Mouse (Mus musculus): ENCODE results near the gene Tspan9. TPM values are rescaled to one million over a fixed set of nuclear protein-coding genes. Genes with fewer than 3 reads are reported as not detected.

Gene Tspan9
- polyA plus RNA-seq, 1 experiment from 2014 or later = 134 TPM

DNA sequence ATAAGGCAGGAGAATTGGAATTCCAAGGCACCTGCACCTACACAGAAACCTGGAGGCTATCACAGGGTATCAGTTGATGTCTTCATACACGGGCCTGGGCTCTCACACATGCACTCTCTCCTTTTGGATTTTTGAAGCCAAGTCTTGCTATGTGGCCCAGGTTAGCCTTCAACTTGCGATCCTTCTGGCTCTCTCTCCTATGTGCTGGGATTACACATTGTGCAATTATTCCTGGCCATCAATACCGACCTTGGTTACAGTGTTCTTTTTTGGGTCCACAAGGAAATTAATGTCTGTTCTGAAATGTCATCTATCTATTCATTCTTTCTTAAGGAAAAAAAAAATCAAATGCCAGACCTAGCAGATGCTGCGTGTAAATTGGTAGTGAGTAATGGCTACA lies 13.1 kb upstream of the Tspan9 start:
- Histone ChIP-seq H3K4me2 (no peak overlapping the region), H3K27me3 (no peaks in the 10 kb centered on the region), H3K36me3 (no peaks in the 10 kb centered on the region), H3K9me3 (replicated peaks) (no peaks in the 10 kb centered on the region), H3K4me3 (no peak overlapping the region), H3K4me1 (replicated peaks) (no peaks in the 10 kb centered on the region), H3K27ac (no peak overlapping the region), H3K9ac (no peak overlapping the region)
- WGBS = 74% methylated on average over 4 of the region's 4 CpGs
- no peak for ATAC-seq (replicated peaks; ENCODE audit: insufficient number of reproducible peaks, insufficient read depth, low FRiP score, low read depth)

DNA sequence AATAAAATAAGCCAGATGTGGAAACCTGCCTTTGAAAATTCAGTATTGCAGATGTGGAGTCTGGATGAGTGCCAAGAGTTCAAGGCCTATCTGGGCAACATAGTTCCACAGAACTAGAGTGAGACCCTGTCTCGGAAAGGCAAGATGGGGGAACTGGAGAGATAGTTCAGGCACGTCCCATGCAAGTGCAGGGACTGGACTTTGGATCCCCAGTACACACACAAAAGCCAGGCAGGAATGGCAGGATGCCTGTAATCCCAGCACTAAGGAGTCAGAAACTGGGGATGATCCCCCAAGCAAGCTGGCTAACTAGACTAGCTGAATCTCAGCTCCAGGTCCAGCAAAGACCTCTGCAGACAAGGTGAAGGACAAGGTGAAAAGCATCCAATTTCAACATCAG lies 12.5 kb upstream of the Tspan9 start:
- Histone ChIP-seq H3K9me3 (replicated peaks) (no peaks in the 10 kb centered on the region), H3K4me3 (no peak overlapping the region), H3K27ac (no peak overlapping the region), H3K4me1 (replicated peaks) (no peaks in the 10 kb centered on the region), H3K27me3 (no peaks in the 10 kb centered on the region), H3K4me2 (no peak overlapping the region), H3K36me3 (no peaks in the 10 kb centered on the region), H3K9ac (no peak overlapping the region)
- 58% methylated on average over 2 of the region's 2 CpGs for WGBS
- no peak for ATAC-seq (replicated peaks; ENCODE audit: insufficient number of reproducible peaks, insufficient read depth, low FRiP score, low read depth)

DNA sequence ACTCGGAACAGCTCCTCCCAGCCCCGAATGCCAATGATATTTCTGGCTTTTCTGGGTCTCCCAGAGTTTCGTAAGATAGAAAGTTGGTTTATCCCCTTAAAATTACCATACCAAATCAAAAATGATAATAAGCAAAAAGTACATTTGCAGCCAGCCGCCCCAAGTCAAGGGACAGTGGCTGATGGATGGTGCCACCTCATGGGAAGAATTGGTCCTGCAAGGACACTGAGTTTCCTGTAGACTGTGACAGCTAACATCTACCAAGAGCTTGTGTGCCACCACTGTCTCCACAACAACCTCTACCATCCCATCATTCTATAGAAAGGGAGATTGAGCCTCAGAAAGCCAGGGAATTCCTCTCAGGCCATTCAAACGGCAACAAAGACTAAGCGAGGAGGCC lies 2.4 kb upstream of the Tspan9 start:
- Histone ChIP-seq H3K4me3 (no peak overlapping the region), H3K27me3 (no peaks in the 10 kb centered on the region), H3K4me1 (replicated peaks) (peaks cover 23% of the 10 kb centered on the region), H3K27ac (no peak overlapping the region), H3K36me3 (no peaks in the 10 kb centered on the region), H3K9me3 (replicated peaks) (no peaks in the 10 kb centered on the region), H3K9ac (no peak overlapping the region), H3K4me2 (no peak overlapping the region)
- WGBS = 52% methylated on average over 6 of the region's 6 CpGs
- no peak for ATAC-seq (replicated peaks; ENCODE audit: insufficient number of reproducible peaks, insufficient read depth, low FRiP score, low read depth)

DNA sequence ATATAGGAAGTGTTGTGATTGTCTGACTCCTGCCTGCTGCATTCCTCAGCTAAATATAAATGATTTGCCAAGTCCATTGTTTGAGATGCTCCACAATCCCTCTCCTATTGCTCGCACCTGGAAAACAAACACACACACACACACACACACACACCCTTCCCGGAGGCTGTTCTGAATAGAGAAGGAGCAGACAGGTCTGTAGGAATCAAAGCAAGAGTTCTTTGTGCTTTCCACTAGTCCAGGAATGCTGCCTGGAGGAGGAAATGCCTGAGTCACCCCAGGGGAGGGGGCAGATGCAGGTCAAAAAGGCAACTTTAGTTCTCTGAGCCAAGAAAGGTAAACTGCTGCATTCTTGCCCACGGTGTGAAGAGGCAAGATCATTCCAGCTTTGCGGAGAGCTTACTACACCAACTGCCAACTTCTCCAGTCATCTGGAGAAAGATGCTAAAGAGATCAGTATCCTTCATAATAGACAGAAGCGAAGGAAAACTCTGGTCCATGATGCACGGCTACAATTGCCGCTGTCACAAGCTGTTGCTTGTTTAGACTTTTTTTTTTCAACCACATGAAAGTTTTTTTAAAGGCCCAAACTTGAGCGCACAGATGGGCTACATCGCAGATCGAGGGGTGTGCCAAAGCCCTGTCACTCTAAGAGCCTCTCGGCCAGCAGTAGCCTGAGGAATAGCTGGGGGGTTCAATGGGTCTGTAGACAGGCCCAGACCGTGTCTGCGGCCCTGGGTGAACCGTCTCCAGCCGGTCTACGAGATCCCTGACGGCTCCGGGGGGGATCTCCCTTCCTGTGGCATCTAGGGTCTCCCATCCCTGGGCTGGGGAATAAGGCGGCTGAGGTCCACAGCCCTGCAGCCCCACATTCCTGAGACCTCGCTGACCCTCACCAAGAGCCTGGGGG lies 770 bp downstream of the Tspan9 start:
- ATAC-seq (replicated peaks; ENCODE audit: insufficient number of reproducible peaks, insufficient read depth, low FRiP score, low read depth) = peak; percentile 40
- H3K4me2 ChIP-seq = peak overlapping the region; percentile 90
- peak overlapping the region; percentile 91 for H3K27ac ChIP-seq
- no peaks in the 10 kb centered on the region for H3K27me3 ChIP-seq
- 1% methylated on average over 20 of the region's 20 CpGs for WGBS
- peaks cover 27% of the 10 kb centered on the region for H3K4me1 ChIP-seq (replicated peaks)
- H3K36me3 ChIP-seq = no peaks in the 10 kb centered on the region
- H3K9me3 ChIP-seq (replicated peaks) = no peaks in the 10 kb centered on the region
- H3K4me3 ChIP-seq = peak overlapping the region; percentile 81
- H3K9ac ChIP-seq = peak overlapping the region; percentile 85

DNA sequence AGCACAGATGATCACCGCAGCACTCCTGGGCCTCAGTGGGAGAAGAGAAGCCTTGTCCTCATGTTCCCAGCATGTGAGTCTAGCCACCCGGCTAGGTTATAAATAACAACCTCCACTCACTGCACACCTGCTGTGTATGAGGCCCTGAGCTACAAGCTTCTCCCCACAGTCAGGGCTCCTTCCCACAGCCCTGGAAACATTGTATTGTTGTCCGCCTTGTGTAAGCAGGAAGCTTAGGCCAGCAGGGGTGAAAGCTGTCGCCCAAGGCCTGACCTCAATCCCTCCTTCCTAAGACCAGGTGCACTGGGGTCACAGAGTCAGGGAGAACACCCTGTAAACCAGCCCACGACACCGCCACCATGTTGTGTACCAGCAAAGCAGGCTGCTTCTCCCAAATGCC lies 2.7 kb downstream of the Tspan9 start:
- 66% methylated on average over 6 of the region's 6 CpGs for WGBS
- ATAC-seq (replicated peaks; ENCODE audit: insufficient number of reproducible peaks, insufficient read depth, low FRiP score, low read depth) = no peak
- H3K36me3 ChIP-seq = no peaks in the 10 kb centered on the region
- H3K27ac ChIP-seq = 0 out of 2 replicates have a peak overlapping the region, but pooled peaks have one; percentile 20
- H3K4me2 ChIP-seq = 0 out of 2 replicates have a peak overlapping the region, but pooled peaks have one; percentile 6
- no peak overlapping the region for H3K9ac ChIP-seq
- H3K4me3 ChIP-seq = no peak overlapping the region
- H3K9me3 ChIP-seq (replicated peaks) = no peaks in the 10 kb centered on the region
- no peaks in the 10 kb centered on the region for H3K27me3 ChIP-seq
- peaks cover 34% of the 10 kb centered on the region for H3K4me1 ChIP-seq (replicated peaks)

DNA sequence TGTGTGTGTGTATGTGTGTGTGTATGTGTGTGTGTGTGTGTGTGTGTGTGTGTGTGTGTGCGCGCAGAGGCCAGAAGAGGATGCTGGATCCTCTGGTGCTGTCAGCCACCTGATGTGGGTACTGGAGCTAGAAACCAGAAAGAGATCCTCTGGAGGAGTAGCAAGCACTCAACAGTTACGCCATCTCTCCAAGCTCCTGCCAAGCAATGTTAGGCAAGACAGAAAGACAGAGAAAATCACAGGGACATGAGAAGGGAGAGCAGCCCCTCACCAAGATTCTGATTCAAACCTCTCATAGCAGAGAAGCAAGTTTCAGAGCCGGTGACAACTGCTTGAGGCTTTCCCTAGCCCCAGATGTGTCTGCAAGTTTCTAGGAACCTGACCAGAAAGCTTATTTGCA lies 5.5 kb downstream of the Tspan9 start:
- Histone ChIP-seq H3K4me2 (no peak overlapping the region), H3K9ac (no peak overlapping the region), H3K36me3 (no peaks in the 10 kb centered on the region), H3K27ac (no peak overlapping the region), H3K4me1 (replicated peaks) (peaks cover 51% of the 10 kb centered on the region), H3K4me3 (no peak overlapping the region), H3K9me3 (replicated peaks) (no peaks in the 10 kb centered on the region), H3K27me3 (no peaks in the 10 kb centered on the region)
- ATAC-seq (replicated peaks; ENCODE audit: insufficient number of reproducible peaks, insufficient read depth, low FRiP score, low read depth) = no peak
- WGBS = 84% methylated on average over 4 of the region's 4 CpGs

DNA sequence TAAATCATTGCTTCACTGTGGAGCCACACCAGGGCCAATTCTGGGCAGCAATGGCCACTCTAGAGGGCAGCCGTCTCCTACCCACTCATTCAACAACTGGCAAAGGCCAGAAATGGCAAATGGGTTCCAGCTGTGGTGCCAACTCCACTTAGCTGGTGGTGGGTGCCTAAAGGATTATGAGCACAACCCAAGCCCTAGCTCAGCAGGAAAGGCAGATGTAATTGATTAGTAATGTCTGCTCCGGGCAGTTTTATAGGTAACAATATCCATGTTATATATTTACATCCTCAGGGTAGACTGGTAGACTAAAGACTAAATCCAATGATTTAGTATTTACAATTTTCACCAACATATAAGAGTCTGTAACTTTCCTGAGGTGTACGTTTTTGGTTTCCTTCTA lies 6.7 kb downstream of the Tspan9 start:
- no peak overlapping the region for H3K4me3 ChIP-seq
- H3K4me1 ChIP-seq (replicated peaks) = peaks cover 50% of the 10 kb centered on the region
- H3K9me3 ChIP-seq (replicated peaks) = no peaks in the 10 kb centered on the region
- no peaks in the 10 kb centered on the region for H3K27me3 ChIP-seq
- no peak overlapping the region for H3K9ac ChIP-seq
- 79% methylated on average over 3 of the region's 3 CpGs for WGBS
- H3K4me2 ChIP-seq = no peak overlapping the region
- no peaks in the 10 kb centered on the region for H3K36me3 ChIP-seq
- no peak for ATAC-seq (replicated peaks; ENCODE audit: insufficient number of reproducible peaks, insufficient read depth, low FRiP score, low read depth)
- H3K27ac ChIP-seq = no peak overlapping the region

DNA sequence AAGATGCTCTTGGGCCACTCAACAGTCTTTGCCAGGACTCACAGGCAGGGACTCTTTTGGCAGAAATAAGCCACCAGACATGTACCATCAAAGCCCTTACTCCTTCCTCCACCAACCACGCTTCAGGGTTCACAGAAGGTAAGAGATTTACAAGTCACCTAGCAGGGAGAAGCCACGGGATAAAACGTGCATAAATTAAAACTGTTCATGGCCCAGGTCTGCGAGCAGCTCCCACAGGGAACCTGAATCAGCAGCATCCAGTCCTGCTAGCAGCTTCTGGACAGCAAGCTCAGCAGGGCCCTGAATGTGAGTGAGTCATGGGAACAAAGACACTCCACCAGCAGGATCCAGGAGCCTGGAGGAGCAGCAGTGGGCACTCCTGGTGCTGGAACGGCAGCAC lies 7.9 kb downstream of the Tspan9 start:
- peak overlapping the region; percentile 20; the same call in 1 of the 2 replicates for H3K27ac ChIP-seq

DNA sequence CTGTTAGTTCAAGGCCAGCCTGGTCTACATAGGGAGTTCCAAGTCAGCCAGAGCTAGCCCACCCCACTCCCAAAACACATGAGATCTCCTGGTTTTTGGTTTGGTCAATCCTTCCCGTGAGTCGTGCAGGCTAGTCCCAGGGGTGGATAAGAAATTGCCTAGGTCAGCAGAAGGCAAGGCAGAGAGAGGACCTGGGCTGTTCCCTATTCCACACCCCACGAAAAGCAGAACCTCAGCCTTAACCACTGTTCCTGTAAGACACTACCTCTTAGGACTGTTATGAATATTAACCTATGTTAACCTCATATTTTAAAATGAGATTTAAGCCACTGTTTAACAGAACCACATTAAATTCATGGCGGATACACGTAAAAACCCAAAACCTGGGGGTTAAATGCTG lies 8.4 kb downstream of the Tspan9 start:
- peak overlapping the region; percentile 77; the same call in 1 of the 2 replicates for H3K27ac ChIP-seq

More for the DNA sequence above, 7.9 kb downstream of the Tspan9 start:
- Histone ChIP-seq H3K4me3 (no peak overlapping the region), H3K9me3 (replicated peaks) (no peaks in the 10 kb centered on the region), H3K4me2 (no peak overlapping the region), H3K27me3 (no peaks in the 10 kb centered on the region), H3K4me1 (replicated peaks) (peaks cover 51% of the 10 kb centered on the region), H3K9ac (no peak overlapping the region), H3K36me3 (no peaks in the 10 kb centered on the region)
- WGBS = 59% methylated on average over 5 of the region's 5 CpGs
- ATAC-seq (replicated peaks; ENCODE audit: insufficient number of reproducible peaks, insufficient read depth, low FRiP score, low read depth) = no peak

DNA sequence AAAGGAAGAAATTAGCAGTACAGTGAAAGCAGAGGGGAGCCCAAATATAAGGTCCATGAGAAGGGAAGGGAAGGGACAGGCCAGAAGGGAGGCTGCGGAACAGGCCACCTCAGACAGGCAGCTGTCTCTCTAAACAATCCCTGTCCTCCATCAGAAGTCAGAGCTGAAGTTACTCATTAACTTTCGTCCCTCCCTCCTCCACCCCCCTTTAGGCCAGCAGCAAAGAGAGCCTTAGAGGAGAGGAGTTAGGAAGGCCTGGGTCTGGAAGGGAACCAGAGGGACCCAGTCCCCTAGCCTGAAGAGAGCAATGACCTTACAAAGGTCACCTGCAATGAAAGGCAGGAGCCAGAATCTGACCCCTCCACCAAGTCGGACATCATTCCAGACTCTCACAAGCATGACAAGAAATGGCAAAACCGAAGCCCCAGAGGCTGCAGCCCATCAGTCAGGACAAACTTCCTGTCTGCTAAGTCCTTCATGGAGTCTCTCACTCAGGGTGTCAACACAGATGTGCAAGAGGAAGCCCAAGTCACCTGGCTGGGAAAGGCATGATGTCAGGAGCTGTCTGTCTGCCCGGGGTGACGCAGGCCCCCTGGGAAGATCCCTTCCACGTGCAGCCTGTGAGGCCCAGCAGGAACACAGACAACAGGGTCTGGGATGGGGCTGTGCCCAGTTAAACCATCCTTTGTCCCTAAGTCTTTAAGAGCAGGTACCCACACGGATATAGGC lies 9.0 kb downstream of the Tspan9 start:
- Histone ChIP-seq H3K4me2 (no peak overlapping the region), H3K27me3 (no peaks in the 10 kb centered on the region), H3K4me3 (no peak overlapping the region), H3K9ac (0 out of 2 replicates have a peak overlapping the region, but pooled peaks have one; percentile 19), H3K9me3 (replicated peaks) (no peaks in the 10 kb centered on the region), H3K27ac (peak overlapping the region; percentile 77), H3K36me3 (no peaks in the 10 kb centered on the region), H3K4me1 (replicated peaks) (peaks cover 54% of the 10 kb centered on the region)
- ATAC-seq (replicated peaks; ENCODE audit: insufficient number of reproducible peaks, insufficient read depth, low FRiP score, low read depth) = 0 out of 2 replicates have a peak, but pooled peaks have one; percentile 8
- WGBS = 33% methylated on average over 8 of the region's 8 CpGs

More for the DNA sequence above, 8.4 kb downstream of the Tspan9 start:
- no peaks in the 10 kb centered on the region for H3K9me3 ChIP-seq (replicated peaks)
- H3K4me1 ChIP-seq (replicated peaks) = peaks cover 49% of the 10 kb centered on the region
- no peak overlapping the region for H3K4me3 ChIP-seq
- no peaks in the 10 kb centered on the region for H3K36me3 ChIP-seq
- WGBS = 70% methylated on average over 5 of the region's 5 CpGs
- no peak overlapping the region for H3K4me2 ChIP-seq
- no peaks in the 10 kb centered on the region for H3K27me3 ChIP-seq
- ATAC-seq (replicated peaks; ENCODE audit: insufficient number of reproducible peaks, insufficient read depth, low FRiP score, low read depth) = no peak
- no peak overlapping the region for H3K9ac ChIP-seq

DNA sequence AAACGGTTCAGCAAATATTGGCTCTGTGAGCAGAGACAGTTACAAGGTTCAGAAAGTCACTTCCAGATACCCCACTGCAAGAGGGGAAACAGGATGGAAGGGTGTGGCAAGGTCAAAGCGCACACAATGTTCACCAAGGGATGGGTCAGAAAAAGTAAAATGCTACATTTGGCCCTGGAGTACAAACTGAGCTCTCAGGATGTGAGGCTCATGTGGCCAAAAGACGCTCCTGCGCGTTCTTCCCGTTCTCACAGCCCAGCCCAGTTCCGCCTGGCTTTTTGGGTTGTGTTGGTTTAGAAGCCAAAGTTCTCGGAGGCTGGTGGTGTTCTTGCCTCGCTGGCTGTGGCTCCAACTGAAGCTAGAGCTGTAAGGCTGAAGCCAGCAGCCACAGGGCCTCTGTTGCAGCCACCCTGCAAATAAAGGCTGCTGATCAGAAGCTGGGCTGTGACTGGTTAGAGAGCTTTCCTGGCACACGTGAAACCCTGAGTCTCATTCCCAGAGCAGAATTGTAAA lies 9.7 kb downstream of the Tspan9 start:
- 0 out of 2 replicates have a peak overlapping the region, but pooled peaks have one; percentile 7 for H3K9ac ChIP-seq
- no peaks in the 10 kb centered on the region for H3K9me3 ChIP-seq (replicated peaks)
- H3K4me2 ChIP-seq = no peak overlapping the region
- no peak overlapping the region for H3K4me3 ChIP-seq
- peaks cover 58% of the 10 kb centered on the region for H3K4me1 ChIP-seq (replicated peaks)
- peak overlapping the region; percentile 77 for H3K27ac ChIP-seq
- no peaks in the 10 kb centered on the region for H3K27me3 ChIP-seq
- H3K36me3 ChIP-seq = no peaks in the 10 kb centered on the region
- 59% methylated on average over 10 of the region's 10 CpGs for WGBS
- ATAC-seq (replicated peaks; ENCODE audit: insufficient number of reproducible peaks, insufficient read depth, low FRiP score, low read depth) = 0 out of 2 replicates have a peak, but pooled peaks have one; percentile 24
